10 mouse cellular contexts compared by ENCODE assay signal in the genomic region with DNA sequence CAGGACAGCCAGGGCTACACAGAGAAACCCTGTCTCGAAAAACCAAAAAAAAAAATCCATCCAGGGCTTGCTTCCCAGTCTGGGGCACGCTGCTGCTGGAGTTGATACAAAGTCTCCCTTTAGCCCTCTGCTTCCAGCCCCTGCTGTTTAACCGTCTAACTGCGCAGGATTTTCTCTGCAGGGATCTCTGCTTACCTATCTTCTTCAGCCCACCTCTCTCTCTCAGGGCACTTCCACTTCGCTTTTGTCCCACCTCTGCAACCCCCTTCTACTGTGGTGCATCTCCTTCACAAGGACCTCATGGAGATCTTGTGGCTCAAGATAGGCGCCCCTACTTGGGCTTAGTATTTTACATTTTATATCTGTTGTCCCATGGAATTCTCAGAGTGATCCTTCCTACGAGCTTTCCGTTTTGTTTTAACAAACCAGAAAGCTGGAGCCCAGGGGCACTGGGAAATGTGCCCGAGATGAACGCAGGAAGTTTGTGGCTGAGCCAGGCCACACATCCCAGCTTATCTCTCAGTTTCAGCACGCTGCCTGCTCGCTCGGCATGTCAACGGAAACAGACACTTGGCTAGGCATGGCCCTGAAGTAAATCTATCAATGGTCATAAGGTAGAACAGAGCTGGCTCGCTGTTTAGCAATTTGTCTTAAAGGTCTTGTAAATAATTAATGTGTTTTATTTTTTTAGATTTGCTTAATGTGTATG. TPM values are rescaled to one million over a fixed set of nuclear protein-coding genes. Genes with fewer than 3 reads are reported as not detected.
DNase-seq lines count a peak whose midpoint lies in the region; ATAC-seq and TF ChIP-seq lines count a peak whose summit lies in the region.
"Had no signal": no experiment of that assay in that cellular context is flagged by ENCODE, and none has a peak within 500 bp of the region (broad histone marks: within the 10 kb centered on the region; RNA-seq: fewer than 3 reads in every experiment).

No protein-coding gene starts in this region.

- no peaks in the 10 kb centered on the region for H3K9me3 ChIP-seq in kidney, postnatal 0 days (replicated peaks; ENCODE audit: low read length)
- no peaks in the 10 kb centered on the region for H3K9me3 ChIP-seq in intestine, postnatal 0 days (ENCODE audit: control insufficient read depth)
- H3K9me3 ChIP-seq: forebrain, embryonic 12.5 days had no signal

- no peaks in the 10 kb centered on the region for H3K4me1 ChIP-seq in kidney, postnatal 0 days (replicated peaks; ENCODE audit: insufficient read depth, low read length)
- H3K4me1 ChIP-seq in intestine, postnatal 0 days (replicated peaks; ENCODE audit: control insufficient read depth, insufficient read depth, low read length): no peaks in the 10 kb centered on the region
- H3K4me1 ChIP-seq: forebrain, embryonic 12.5 days had no signal

- H3K4me2 ChIP-seq in kidney, postnatal 0 days (ENCODE audit: low read length): no peak overlapping the region
- no peak overlapping the region for H3K4me2 ChIP-seq in intestine, postnatal 0 days (replicated peaks; ENCODE audit: low read depth)
- H3K4me2 ChIP-seq: forebrain, embryonic 12.5 days had no signal

- no peak overlapping the region for H3K4me3 ChIP-seq in kidney, postnatal 0 days (replicated peaks; ENCODE audit: low read depth, low read length)
- no peak overlapping the region for H3K4me3 ChIP-seq in intestine, postnatal 0 days (ENCODE audit: low read depth, low read length)
- H3K4me3 ChIP-seq: forebrain, embryonic 12.5 days had no signal

- ATAC-seq in kidney, postnatal 0 days (replicated peaks; ENCODE audit: low FRiP score, low read depth): 0 out of 2 replicates have a peak, but pooled peaks have one; percentile 13
- ATAC-seq in intestine, postnatal 0 days: no peak

- no peak for TF ChIP-seq CTCF in kidney, postnatal 0 days (IDR thresholded peaks at IDR 0.05; ENCODE audit: low read depth)
- no peak for TF ChIP-seq CTCF in intestine, postnatal 0 days (IDR thresholded peaks at IDR 0.05; ENCODE audit: low read depth)

- peak; percentile 45 to 51 for DNase-seq in cerebellum, postnatal 25 days
- no peak for DNase-seq in cerebellum, adult 11 months
- peak; percentile 30 for DNase-seq in thymus, postnatal 0 days (ENCODE audit: low spot score)
- DNase-seq in thymus, postnatal 36 days: no peak
- DNase-seq in kidney, postnatal 0 days (ENCODE audit: low spot score): no peak
- peak; percentile 69 for DNase-seq in testis, postnatal 14 days (ENCODE audit: low spot score)
- no peak for DNase-seq in layer of hippocampus, adult 9-11 months
- DNase-seq: cerebellum, adult 18-20 months had no signal

- H3K27ac ChIP-seq in kidney, postnatal 0 days: no peak overlapping the region
- no peak overlapping the region for H3K27ac ChIP-seq in intestine, postnatal 0 days (ENCODE audit: low read depth, low read length)
- H3K27ac ChIP-seq: forebrain, embryonic 12.5 days had no signal

- no peak overlapping the region for H3K9ac ChIP-seq in kidney, postnatal 0 days (ENCODE audit: low read depth, low read length)
- H3K9ac ChIP-seq in intestine, postnatal 0 days (ENCODE audit: low read depth, low read length): no peak overlapping the region
- H3K9ac ChIP-seq: forebrain, embryonic 12.5 days had no signal

- 55% methylated on average over 15 of the region's 15 CpGs for WGBS in kidney, postnatal 0 days
- WGBS in intestine, postnatal 0 days: 75% methylated on average over 15 of the region's 15 CpGs

- 0 out of 2 replicates have a peak, but pooled peaks cover 3% of the 10 kb centered on the region for H3K36me3 ChIP-seq in kidney, postnatal 0 days (ENCODE audit: insufficient read depth, low read length)
- H3K36me3 ChIP-seq in intestine, postnatal 0 days (ENCODE audit: control insufficient read depth, insufficient read depth): peaks cover 7% of the 10 kb centered on the region
- H3K36me3 ChIP-seq: forebrain, embryonic 12.5 days had no signal

- H3K27me3 ChIP-seq in kidney, postnatal 0 days (ENCODE audit: insufficient read depth, low read length): no peaks in the 10 kb centered on the region
- no peaks in the 10 kb centered on the region for H3K27me3 ChIP-seq in intestine, postnatal 0 days (replicated peaks; ENCODE audit: control insufficient read depth, insufficient read depth, low read length)
- H3K27me3 ChIP-seq: forebrain, embryonic 12.5 days had no signal

RNA-seq across cellular contexts. Expression of a gene that starts 12.8 kb away (rescaled TPM):
- 17.5 and 23.9 TPM in 2 replicates for polyA plus RNA-seq in thymus, postnatal 0 days (2015; fragmentation: Nextera tagmentation; extraction: Ambion mirVana)
- polyA plus RNA-seq in kidney, postnatal 0 days (2015; fragmentation: Nextera tagmentation; extraction: Ambion mirVana): 31.2 and 35.4 TPM in 2 replicates
- 47.0 and 55.7 TPM in 2 replicates for polyA plus RNA-seq in intestine, postnatal 0 days (2015; fragmentation: Nextera tagmentation; extraction: Ambion mirVana)

Comparison
In these comparisons a context has a peak if more than half of its experiments do, and no peak if none do; other contexts are left out.
1. DNase-seq: peak in cerebellum, postnatal 25 days (2 of 2), thymus, postnatal 0 days (single experiment) and testis, postnatal 14 days (single experiment); none in cerebellum, adult 11 months (single experiment), thymus, postnatal 36 days (0 of 2), kidney, postnatal 0 days (single experiment) and layer of hippocampus, adult 9-11 months (single experiment).